Mouse (Mus musculus) lung, embryonic 15.5 days (tissue): ENCODE measurements around the gene Sbno2. TPM values are rescaled to one million over a fixed set of nuclear protein-coding genes. Genes with fewer than 3 reads are reported as not detected.
"Not testable (repeated sequence)": the region's sequence is repeated elsewhere in the genome, so short reads cannot be mapped to it uniquely, and the experiment has no call there.

Experiments
- ATAC-seq: fragments of 200-750 bp; cut with Nextera tagmentation; 2 replicates; pipeline ENCODE4 v1.8.0; 2017; ENCODE audit warnings: moderate number of reproducible peaks, borderline replicate concordance; ENCODE audit not compliant: low FRiP score, low TSS enrichment; ENCODE audit errors: extremely low read depth
- H3K27ac ChIP-seq: fragments of 300-500 bp; sonication (generic); 2 replicates; pipeline ENCODE4 v1.5.1; 2015; ENCODE audit warnings: moderate library complexity, mild to moderate bottlenecking, inconsistent platforms
- H3K27me3 ChIP-seq: fragments of 300-500 bp; sonication (generic); 2 replicates; pipeline ENCODE4 v1.6.1; 2015; ENCODE audit warnings: inconsistent platforms
- H3K36me3 ChIP-seq: fragments of 300-500 bp; sonication (generic); 2 replicates; pipeline ENCODE4 v1.6.1; 2015; ENCODE audit warnings: inconsistent platforms
- H3K4me1 ChIP-seq: fragments of 300-500 bp; sonication (generic); 2 replicates; pipeline ENCODE4 v1.6.1; 2015; ENCODE audit warnings: inconsistent platforms
- H3K4me2 ChIP-seq: fragments of 300-500 bp; sonication (generic); 2 replicates; pipeline ENCODE4 v1.6.1; 2015; ENCODE audit warnings: inconsistent platforms, mild to moderate bottlenecking, moderate library complexity
- H3K4me3 ChIP-seq: fragments of 300-500 bp; sonication (generic); 2 replicates; pipeline ENCODE4 v1.5.1; 2015; ENCODE audit warnings: mild to moderate bottlenecking, inconsistent platforms
- H3K9ac ChIP-seq: fragments of 300-500 bp; sonication (generic); 2 replicates; pipeline ENCODE4 v1.6.1; 2015; ENCODE audit warnings: inconsistent platforms
- H3K9me3 ChIP-seq: fragments of 300-500 bp; sonication (generic); 2 replicates; pipeline ENCODE4 v1.6.1; 2016; ENCODE audit warnings: inconsistent platforms
- WGBS: fragments of 180-500 bp; shearing (Covaris S2); methylation state at CpG from one replicate; pipeline ENCODE4 v1.1.7; 2015; 5-methylcytosine and 5-hydroxymethylcytosine counted together
- polyA plus RNA-seq: library from polyadenylated mRNA; unstranded; fragments of >200 nt; fragmentation: Nextera tagmentation; extraction: Ambion mirVana; gene quantifications from 2 replicates; pipeline ENCODE4 v1.2.1, GENCODE M21; 2015

Sbno2 gene
- polyA plus RNA-seq, 1 experiment from 2014 or later: 16.6 TPM

DNA sequence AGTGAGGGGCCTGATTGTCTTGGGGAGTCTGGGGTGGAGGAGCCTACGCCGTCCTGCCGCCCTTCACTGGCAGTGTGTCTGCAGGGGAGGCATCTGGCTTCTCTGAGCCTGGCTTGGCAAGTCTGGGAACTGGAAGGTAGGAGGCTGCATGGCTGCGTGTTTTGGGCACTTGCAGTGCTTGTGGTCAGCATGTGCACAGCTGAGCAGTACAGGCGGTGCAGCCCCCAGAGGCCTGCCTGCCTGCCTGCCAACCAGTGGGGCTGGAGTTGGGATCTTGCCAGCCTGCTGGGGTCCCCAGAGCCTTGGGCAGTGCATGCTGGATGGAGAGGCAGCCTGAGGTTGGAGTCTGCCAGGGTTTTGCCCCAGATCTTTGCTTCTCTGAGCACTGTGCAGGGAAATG, 42.3 kb downstream of the Sbno2 start:
- ATAC-seq: no peak
- 91% methylated on average over 5 of the region's 5 CpGs for WGBS
- no peaks in the 10 kb centered on the region for H3K4me1 ChIP-seq

DNA sequence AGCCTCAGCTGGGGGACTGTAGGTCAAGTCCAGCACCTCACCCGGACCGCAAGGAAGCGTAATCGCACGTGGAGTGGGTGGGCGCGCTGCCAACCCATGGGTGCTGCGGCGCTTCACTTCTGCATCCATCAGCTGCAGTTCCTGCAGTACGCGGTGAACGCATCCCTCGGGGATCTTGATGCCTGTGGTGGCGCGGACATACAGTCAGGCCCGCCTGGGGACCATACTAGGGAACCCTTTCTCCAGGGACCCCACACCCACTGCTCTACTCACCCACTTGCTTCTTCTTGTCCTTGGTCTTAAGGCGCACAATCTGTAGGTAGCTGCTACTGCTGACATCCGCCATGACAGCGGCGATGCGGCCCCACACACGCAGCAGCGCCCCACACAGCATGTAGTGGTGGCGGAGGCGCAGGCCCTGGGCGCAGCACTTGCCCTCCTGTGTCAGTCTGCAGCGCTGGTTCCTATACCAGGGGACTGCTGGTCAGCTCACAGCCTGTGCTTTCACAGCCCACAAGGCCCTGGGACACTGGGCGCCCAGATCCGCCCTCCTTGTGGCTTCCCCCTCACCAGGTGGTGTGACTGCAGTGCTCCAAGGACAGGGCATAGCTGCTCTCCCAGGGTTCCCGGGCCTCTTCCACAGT, 47.6 kb downstream of the Sbno2 start:
- no peaks in the 10 kb centered on the region for H3K9me3 ChIP-seq
- peaks cover 21% of the 10 kb centered on the region for H3K4me1 ChIP-seq
- H3K9ac ChIP-seq: no peak overlapping the region
- peaks cover 62% of the 10 kb centered on the region for H3K36me3 ChIP-seq
- H3K4me2 ChIP-seq: no peak overlapping the region
- 76% methylated on average over 30 of the region's 30 CpGs for WGBS
- no peak overlapping the region for H3K27ac ChIP-seq
- H3K4me3 ChIP-seq: no peak overlapping the region
- H3K27me3 ChIP-seq: no peaks in the 10 kb centered on the region
- ATAC-seq: no peak

More for the DNA sequence above, 42.3 kb downstream of the Sbno2 start:
- Histone ChIP-seq H3K36me3 (peaks cover 49% of the 10 kb centered on the region), H3K9me3 (no peaks in the 10 kb centered on the region), H3K27ac (no peak overlapping the region), H3K27me3 (no peaks in the 10 kb centered on the region), H3K9ac (peak overlapping the region; percentile 13; the same call in 1 of the 2 replicates), H3K4me3 (no peak overlapping the region), H3K4me2 (no peak overlapping the region)

DNA sequence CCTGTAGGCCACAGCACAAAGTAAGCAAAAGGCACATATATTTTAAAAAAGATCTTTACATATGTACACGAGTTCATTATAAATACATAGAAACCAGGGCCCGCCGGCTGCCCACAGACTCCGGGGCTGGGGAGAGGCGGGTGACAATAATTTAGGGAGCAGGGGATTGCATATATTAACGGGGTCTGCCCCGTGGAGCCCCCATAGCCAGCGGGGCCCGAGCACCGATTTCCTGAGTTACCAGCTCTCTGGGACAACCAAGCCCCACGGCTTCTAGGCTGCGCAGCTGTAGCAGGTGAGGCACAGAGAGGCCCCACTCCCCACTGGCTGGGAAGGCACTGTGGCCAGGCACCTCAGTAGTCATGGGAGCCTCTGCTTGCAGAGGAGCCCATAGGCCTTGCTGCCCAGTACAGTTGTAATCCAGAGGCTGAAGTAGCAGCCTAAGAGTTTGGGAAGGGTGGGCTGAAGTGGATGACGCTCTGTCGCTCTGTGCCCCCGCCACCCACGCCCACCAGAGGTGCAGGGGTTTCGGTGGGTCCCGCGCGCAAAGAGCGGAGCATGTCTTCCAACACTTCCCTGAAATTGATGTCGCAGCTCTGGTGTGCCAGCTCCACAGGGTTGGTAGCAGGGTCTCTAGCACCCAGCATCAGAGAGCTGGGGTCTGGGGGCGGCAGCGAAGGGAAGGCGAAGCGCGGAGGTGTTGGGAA, 48.2 kb downstream of the Sbno2 start:
- Histone ChIP-seq H3K9me3 (no peaks in the 10 kb centered on the region), H3K36me3 (peaks cover 55% of the 10 kb centered on the region), H3K4me1 (peaks cover 27% of the 10 kb centered on the region), H3K27ac (no peak overlapping the region), H3K4me2 (no peak overlapping the region), H3K9ac (no peak overlapping the region), H3K4me3 (no peak overlapping the region), H3K27me3 (no peaks in the 10 kb centered on the region)
- 87% methylated on average over 27 of the region's 27 CpGs for WGBS
- no peak for ATAC-seq

DNA sequence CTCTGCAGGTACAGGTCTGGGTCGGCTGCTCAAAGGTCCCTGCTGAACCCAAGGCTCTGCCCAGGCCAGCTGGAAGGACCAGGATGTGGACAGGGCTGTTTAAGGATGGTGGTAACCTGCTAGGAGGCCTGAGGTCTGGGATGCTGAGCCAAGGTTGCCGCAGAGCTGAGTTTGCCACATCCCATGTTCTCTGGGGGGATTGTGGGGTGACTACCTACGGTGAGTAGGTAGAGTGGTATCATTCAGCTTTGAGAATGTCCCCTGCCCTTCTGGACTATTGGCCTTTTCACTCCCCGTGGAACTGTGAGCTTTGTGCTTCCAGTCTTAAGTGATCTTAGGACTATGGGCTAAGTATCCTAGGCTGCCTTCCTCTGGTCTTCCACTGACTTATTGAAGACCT, 48.9 kb downstream of the Sbno2 start:
- no peak overlapping the region for H3K9ac ChIP-seq
- H3K9me3 ChIP-seq: no peaks in the 10 kb centered on the region
- no peak overlapping the region for H3K4me2 ChIP-seq
- ATAC-seq: no peak
- 87% methylated on average over 4 of the region's 4 CpGs for WGBS
- H3K27ac ChIP-seq: no peak overlapping the region
- H3K4me1 ChIP-seq: peaks cover 33% of the 10 kb centered on the region
- H3K27me3 ChIP-seq: no peaks in the 10 kb centered on the region
- H3K4me3 ChIP-seq: no peak overlapping the region
- H3K36me3 ChIP-seq: peaks cover 51% of the 10 kb centered on the region

DNA sequence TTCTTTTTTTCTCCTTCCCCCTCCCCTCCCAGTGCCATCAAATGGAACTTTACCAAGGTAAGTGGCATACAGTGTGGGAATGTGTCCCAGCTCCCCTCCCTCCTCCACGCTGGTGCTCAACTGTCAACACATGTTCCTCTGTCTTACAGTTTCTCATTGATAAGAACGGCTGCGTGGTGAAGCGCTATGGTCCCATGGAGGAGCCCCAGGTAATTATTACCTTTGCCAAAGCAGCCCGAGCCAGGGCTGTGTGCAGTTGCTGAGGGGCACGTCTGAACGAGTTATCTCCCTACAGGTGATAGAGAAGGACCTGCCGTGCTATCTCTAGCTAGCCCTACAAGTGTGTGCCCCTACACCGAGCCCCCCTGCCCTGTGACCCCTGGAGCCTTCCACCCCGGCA, 49.5 kb downstream of the Sbno2 start:
- H3K4me2 ChIP-seq: no peak overlapping the region
- no peak overlapping the region for H3K4me3 ChIP-seq
- peaks cover 39% of the 10 kb centered on the region for H3K4me1 ChIP-seq
- no peaks in the 10 kb centered on the region for H3K27me3 ChIP-seq
- no peak for ATAC-seq
- no peak overlapping the region for H3K9ac ChIP-seq
- WGBS: 59% methylated on average over 9 of the region's 10 CpGs
- H3K9me3 ChIP-seq: no peaks in the 10 kb centered on the region
- peaks cover 46% of the 10 kb centered on the region for H3K36me3 ChIP-seq
- no peak overlapping the region for H3K27ac ChIP-seq

DNA sequence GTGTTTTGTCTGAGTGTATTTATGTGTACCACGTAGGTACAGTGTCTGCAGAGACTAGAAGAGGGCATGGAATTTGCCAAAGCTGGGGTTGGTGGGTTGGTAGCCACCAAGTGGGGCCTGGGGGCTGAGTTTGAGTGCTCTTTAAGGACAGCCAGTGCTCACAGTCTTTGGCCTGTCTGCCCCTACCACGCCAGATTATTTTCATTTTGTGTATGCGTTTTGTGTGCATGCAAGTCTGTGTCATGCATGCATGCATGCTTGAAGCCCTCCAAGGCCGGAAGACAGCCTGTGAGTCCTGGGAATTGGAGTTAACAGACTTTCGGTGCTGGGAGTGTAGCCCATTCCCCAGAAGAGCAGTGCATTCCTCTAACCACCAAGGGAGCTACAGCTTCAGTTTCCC, 50.0 kb downstream of the Sbno2 start:
- H3K27ac ChIP-seq: no peak overlapping the region
- H3K4me1 ChIP-seq: peaks cover 39% of the 10 kb centered on the region
- no peaks in the 10 kb centered on the region for H3K9me3 ChIP-seq
- 79% methylated on average over 5 of the region's 5 CpGs for WGBS
- peaks cover 43% of the 10 kb centered on the region for H3K36me3 ChIP-seq
- peak overlapping the region; percentile 82 for H3K4me2 ChIP-seq
- ATAC-seq: no peak
- peak overlapping the region; percentile 27; the same call in 1 of the 2 replicates for H3K9ac ChIP-seq
- no peaks in the 10 kb centered on the region for H3K27me3 ChIP-seq
- H3K4me3 ChIP-seq: peak overlapping the region; percentile 87

DNA sequence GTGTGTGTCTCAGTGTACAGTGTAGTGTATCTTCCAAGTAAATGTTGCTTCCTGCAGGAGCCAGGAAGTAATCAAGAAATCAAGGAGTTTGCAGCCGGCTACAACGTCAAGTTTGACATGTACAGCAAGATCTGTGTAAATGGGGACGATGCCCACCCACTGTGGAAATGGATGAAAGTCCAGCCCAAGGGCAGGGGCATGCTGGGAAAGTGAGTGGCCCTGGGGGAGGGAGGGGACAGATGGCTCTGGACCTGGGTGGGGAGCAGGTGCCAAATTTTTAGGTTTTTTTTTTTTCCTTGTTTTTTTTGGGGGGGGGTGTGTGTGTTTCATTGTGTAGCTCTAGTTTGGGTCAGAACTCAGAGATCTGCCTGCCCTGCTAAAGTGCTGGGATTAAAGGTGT, 50.5 kb downstream of the Sbno2 start:
- H3K9me3 ChIP-seq, H3K27me3 ChIP-seq, ATAC-seq, H3K27ac ChIP-seq: not testable (repeated sequence)
- Histone ChIP-seq H3K4me2 (peak overlapping the region; percentile 82), H3K4me3 (peak overlapping the region; percentile 87), H3K4me1 (peaks cover 39% of the 10 kb centered on the region), H3K9ac (peak overlapping the region; percentile 86), H3K36me3 (peaks cover 41% of the 10 kb centered on the region)
- WGBS: 16% methylated on average over 3 of the region's 3 CpGs

DNA sequence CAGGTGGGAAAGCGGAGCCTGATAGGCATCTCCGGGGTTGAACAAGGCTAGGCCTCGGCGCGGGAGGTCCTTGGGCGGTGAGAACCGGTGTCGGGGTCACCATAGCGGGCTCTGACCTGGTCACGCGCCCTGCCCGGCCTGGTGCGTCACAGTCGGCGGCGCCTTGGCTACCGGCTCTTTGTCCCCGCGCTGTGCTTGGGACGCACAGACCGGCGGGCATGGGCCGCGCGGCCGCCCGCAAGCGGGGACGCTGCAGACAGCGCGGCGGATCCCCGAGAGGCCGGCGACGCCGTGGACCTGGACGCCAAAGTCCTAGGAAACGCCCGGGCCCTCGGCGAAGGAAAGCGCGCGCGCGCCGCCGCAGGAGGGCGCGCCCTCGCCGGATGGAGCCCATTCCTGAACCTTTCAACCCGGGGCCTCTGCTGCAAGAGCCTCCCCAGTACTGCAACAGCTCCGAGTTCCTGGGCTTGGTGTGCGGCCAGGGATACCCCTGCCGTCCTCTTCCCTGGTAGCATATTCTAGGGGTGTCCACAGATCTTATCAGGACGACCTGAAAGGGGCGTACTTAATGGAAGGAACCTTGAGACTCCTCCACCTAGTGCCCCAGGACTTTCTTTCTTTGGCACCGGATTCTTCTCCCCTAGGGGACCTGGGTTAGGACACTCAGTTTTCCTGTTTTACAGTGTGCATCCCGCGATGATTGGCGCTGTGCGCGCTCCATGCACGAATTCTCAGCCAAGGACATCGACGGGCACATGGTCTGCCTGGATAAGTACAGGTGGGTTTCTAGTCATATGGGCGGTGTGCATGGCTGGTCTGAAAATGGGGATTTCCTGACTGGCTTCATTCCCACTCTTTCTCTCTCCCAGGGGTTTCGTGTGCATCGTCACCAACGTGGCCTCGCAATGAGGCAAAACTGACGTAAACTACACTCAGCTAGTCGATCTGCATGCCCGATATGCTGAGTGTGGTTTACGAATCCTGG, 51.2 kb downstream of the Sbno2 start:
- Histone ChIP-seq H3K36me3 (peaks cover 35% of the 10 kb centered on the region), H3K27me3 (no peaks in the 10 kb centered on the region), H3K4me3 (peak overlapping the region; percentile 87), H3K27ac (peak overlapping the region; percentile 99), H3K9ac (peak overlapping the region; percentile 86), H3K4me1 (peaks cover 39% of the 10 kb centered on the region), H3K9me3 (no peaks in the 10 kb centered on the region), H3K4me2 (peak overlapping the region; percentile 82)
- WGBS: 1% methylated on average over 61 of the region's 77 CpGs
- ATAC-seq: peak; percentile 37

DNA sequence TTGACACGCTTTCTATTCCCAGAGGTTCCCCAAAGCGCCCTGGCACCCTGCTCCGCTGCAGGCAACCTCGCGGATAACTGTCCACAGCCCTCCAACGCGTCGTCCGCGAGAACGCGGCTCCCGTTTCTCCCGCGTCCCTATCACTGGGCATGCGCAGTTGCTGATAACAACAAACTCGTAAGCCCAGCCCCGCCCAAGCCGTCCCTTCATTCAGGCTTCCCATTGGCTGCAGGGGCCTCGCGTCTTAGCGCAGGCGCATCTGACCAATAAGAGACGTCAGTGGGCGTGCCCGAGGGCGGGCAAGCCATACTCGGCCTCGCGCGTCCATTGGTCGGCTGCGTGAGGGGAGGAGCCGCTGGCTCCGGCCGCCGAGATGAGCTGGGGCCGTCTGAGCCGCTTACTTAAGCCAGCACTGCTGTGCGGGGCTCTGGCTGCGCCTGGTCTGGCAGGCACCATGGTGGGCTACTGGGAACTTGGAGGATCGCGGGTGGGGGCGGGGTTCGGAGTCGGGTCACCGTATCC, 52.1 kb downstream of the Sbno2 start:
- H3K4me2 ChIP-seq: peak overlapping the region; percentile 82
- peak overlapping the region; percentile 99 for H3K27ac ChIP-seq
- peak overlapping the region; percentile 86 for H3K9ac ChIP-seq
- H3K27me3 ChIP-seq: no peaks in the 10 kb centered on the region
- peak overlapping the region; percentile 87 for H3K4me3 ChIP-seq
- no peaks in the 10 kb centered on the region for H3K9me3 ChIP-seq
- H3K4me1 ChIP-seq: peaks cover 44% of the 10 kb centered on the region
- ATAC-seq: peak; percentile 97
- peaks cover 28% of the 10 kb centered on the region for H3K36me3 ChIP-seq
- WGBS: under 1% methylated on average over 46 of the region's 47 CpGs

DNA sequence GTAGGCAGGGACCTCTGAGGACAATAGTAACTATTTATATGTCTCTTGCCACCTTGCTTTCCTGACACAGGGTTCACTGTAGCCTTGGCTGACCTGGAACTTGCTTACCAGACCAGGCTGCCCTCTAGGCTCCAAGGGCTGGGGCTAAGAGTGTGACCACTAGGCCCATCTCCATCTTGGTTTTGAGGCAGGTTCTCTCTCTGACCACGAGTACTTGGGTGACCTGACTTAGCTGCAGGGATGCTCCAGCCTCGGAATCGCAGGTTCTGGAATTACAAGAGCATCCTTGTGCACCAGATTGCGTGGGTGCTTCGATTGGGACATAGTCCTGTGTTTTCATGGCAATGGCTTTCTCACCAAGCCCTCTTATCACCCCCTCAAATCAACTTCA, 53.0 kb downstream of the Sbno2 start:
- peak overlapping the region; percentile 6; the same call in 1 of the 2 replicates for H3K9ac ChIP-seq
- H3K4me2 ChIP-seq: no peak overlapping the region
- no peak for ATAC-seq
- H3K27ac ChIP-seq: peak overlapping the region; percentile 62
- no peaks in the 10 kb centered on the region for H3K27me3 ChIP-seq
- 79% methylated on average over 5 of the region's 5 CpGs for WGBS
- H3K4me3 ChIP-seq: no peak overlapping the region
- H3K9me3 ChIP-seq: no peaks in the 10 kb centered on the region
- H3K4me1 ChIP-seq: peaks cover 49% of the 10 kb centered on the region
- H3K36me3 ChIP-seq: peaks cover 19% of the 10 kb centered on the region

DNA sequence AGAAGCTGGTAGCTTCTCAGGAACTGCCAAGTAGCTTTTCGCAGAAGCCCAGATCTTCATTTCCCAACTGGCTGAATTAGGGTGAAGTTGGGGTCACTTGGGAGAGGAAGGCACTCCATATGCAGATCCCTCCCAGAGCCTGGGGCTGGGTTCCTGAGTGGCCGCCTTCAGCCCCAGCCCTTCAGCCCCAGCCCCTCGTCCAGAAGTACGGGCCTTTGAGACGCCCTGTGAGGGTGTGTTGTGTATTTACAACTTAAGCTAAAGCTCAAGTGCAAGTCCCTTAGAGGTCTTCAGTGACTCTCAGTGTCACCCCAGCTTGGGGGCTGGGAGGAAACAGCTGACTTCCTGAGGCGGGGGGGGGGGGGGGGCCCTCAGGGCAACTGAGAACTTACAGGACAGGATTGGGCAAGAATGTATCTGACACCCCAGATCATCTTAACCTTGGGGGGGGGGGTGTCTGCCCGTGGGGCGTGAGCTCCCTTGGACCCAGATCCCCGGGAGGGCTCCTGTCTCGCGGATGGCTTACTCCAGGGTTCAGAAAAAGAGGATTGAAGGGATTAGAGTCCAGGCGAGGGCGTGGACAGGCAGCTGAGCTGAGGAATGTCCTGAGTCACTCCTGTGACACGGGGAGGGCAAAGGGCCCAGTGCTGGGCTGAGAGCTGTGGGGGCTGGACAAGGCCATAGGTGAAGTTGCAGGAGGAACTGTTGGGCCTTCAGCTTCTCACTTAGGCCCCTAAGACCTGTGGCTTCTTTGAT, 53.6 kb downstream of the Sbno2 start:
- Histone ChIP-seq H3K9me3 (no peaks in the 10 kb centered on the region), H3K36me3 (peaks cover 13% of the 10 kb centered on the region), H3K4me3 (no peak overlapping the region), H3K4me2 (no peak overlapping the region), H3K9ac (peak overlapping the region; percentile 6; the same call in 1 of the 2 replicates), H3K4me1 (peaks cover 49% of the 10 kb centered on the region), H3K27me3 (no peaks in the 10 kb centered on the region), H3K27ac (peak overlapping the region; percentile 62)
- WGBS: 36% methylated on average over 14 of the region's 14 CpGs
- no peak for ATAC-seq
